Mouse (Mus musculus) intestine, postnatal 0 days (tissue): Measurements from ENCODE around the gene Hand2. TPM values are rescaled to one million over a fixed set of nuclear protein-coding genes. Genes with fewer than 3 reads are reported as not detected.

Source experiments
- ATAC-seq: fragments of 200-750 bp; cut with Nextera tagmentation; 2 replicates; pipeline ENCODE4 v1.8.0; 2017; ENCODE audit warnings: mild to moderate bottlenecking, moderate TSS enrichment, moderate library complexity
- H3K27ac ChIP-seq: fragments of 300-500 bp; sonication (generic); 2 replicates; pipeline ENCODE4 v1.5.1; 2014; ENCODE audit warnings: mild to moderate bottlenecking, low read depth, low read length, moderate library complexity
- H3K27me3 ChIP-seq: fragments of 300-500 bp; sonication (generic); replicated peaks from 2 replicates; pipeline ENCODE4 v1.6.1; 2014; ENCODE audit warnings: low read length, mixed read lengths; ENCODE audit not compliant: control insufficient read depth, insufficient read depth
- H3K36me3 ChIP-seq: fragments of 300-500 bp; sonication (generic); 2 replicates; pipeline ENCODE4 v1.6.1; 2014; ENCODE audit warnings: mild to moderate bottlenecking, moderate library complexity; ENCODE audit not compliant: control insufficient read depth, insufficient read depth
- H3K4me1 ChIP-seq: fragments of 300-500 bp; sonication (generic); replicated peaks from 2 replicates; pipeline ENCODE4 v1.6.1; 2014; ENCODE audit warnings: antibody characterized with exemption, low read length, mixed read lengths; ENCODE audit not compliant: control insufficient read depth, insufficient read depth
- H3K4me2 ChIP-seq: fragments of 300-500 bp; sonication (generic); replicated peaks from 2 replicates; pipeline ENCODE4 v1.6.1; 2014; ENCODE audit warnings: low read depth, mild to moderate bottlenecking, moderate library complexity
- H3K4me3 ChIP-seq: fragments of 300-500 bp; sonication (generic); 2 replicates; pipeline ENCODE4 v1.5.1; 2014; ENCODE audit warnings: low read depth, low read length
- H3K9ac ChIP-seq: fragments of 300-500 bp; sonication (generic); 2 replicates; pipeline ENCODE4 v1.6.1; 2014; ENCODE audit warnings: mild to moderate bottlenecking, low read depth, low read length
- H3K9me3 ChIP-seq: fragments of 300-500 bp; sonication (generic); 2 replicates; pipeline ENCODE4 v1.6.1; 2016; ENCODE audit warnings: mixed run types; ENCODE audit not compliant: control insufficient read depth
- CTCF ChIP-seq: sonication (generic); IDR thresholded peaks from 2 replicates; pipeline ENCODE4 v1.5.1; 2016; ENCODE audit warnings: low read depth, mild to moderate bottlenecking, control low read depth, antibody characterized with exemption, moderate library complexity
- WGBS: fragments of 180-500 bp; shearing (Covaris S2); extraction: QIAGEN DNeasy Blood & Tissue Kit; methylation state at CpG from one replicate; pipeline ENCODE4 v1.1.7; 2014; 5-methylcytosine and 5-hydroxymethylcytosine counted together
- polyA plus RNA-seq: library from polyadenylated mRNA; unstranded; fragments of >200 nt; fragmentation: Nextera tagmentation; extraction: Ambion mirVana; gene quantifications from 2 replicates; pipeline ENCODE4 v1.2.1, GENCODE M21; 2015

Hand2 gene
- polyA plus RNA-seq, 1 experiment from 2014 or later = 3.5 TPM

GRCm38 (mm10) chr8:57328161-57328920, 7.6 kb downstream of the Hand2 start:
- Histone ChIP-seq H3K36me3 (no peaks in the 10 kb centered on the region), H3K9ac (peak overlapping the region; percentile 4; the same call in 1 of the 2 replicates), H3K4me2 (peak overlapping the region; percentile 51), H3K27ac (no peak overlapping the region), H3K4me3 (peak overlapping the region; percentile 30), H3K27me3 (peaks cover 92% of the 10 kb centered on the region), H3K4me1 (no peaks in the 10 kb centered on the region), H3K9me3 (no peaks in the 10 kb centered on the region)
- TF ChIP-seq CTCF = no peak
- ATAC-seq = peak; percentile 65; the same call in 1 of the 2 replicates
- WGBS = 3% methylated on average over 42 of the region's 42 CpGs

- Histone ChIP-seq H3K9me3 (no peaks in the 10 kb centered on the region), H3K4me3 (peak overlapping the region; percentile 30), H3K4me2 (peak overlapping the region; percentile 51), H3K9ac (no peak overlapping the region), H3K36me3 (no peaks in the 10 kb centered on the region), H3K4me1 (no peaks in the 10 kb centered on the region), H3K27me3 (peaks cover 91% of the 10 kb centered on the region), H3K27ac (no peak overlapping the region)
- WGBS = 4% methylated on average over 19 of the region's 19 CpGs
- 0 out of 2 replicates have a peak, but pooled peaks have one; percentile 38 for ATAC-seq
- TF ChIP-seq CTCF = no peak
Measured at GRCm38 (mm10) chr8:57328931-57329341, 8.2 kb downstream of the Hand2 start.

DNA sequence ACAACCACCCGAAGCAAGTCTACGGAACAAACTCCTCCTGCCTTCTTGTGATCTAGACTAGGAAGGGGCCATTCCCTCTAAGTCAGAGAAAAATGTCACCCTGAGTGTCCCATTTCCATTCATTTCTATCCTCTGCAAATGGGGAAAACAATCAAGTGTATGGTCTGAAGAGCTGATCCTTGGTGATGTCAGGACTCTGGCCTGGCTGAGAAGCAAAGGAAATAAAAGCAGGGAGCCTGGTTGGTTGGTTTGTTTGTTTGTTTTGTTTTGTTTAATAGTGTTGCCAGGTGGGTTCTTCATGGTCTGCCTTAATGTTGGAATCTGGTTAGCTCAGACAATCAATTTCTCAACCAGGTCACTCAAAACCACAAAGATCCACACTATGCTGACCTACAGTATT, 9.3 kb downstream of the Hand2 start:
- H3K9me3 ChIP-seq = no peaks in the 10 kb centered on the region
- H3K27ac ChIP-seq = no peak overlapping the region
- no peak overlapping the region for H3K9ac ChIP-seq
- peaks cover 90% of the 10 kb centered on the region for H3K27me3 ChIP-seq
- 34% methylated on average over 2 of the region's 2 CpGs for WGBS
- no peak overlapping the region for H3K4me3 ChIP-seq
- TF ChIP-seq CTCF = no peak
- no peak for ATAC-seq
- no peaks in the 10 kb centered on the region for H3K36me3 ChIP-seq
- H3K4me1 ChIP-seq = no peaks in the 10 kb centered on the region
- no peak overlapping the region for H3K4me2 ChIP-seq

- WGBS = 6% methylated on average over 28 of the region's 29 CpGs
- no peak for ATAC-seq
- Histone ChIP-seq H3K9me3 (no peaks in the 10 kb centered on the region), H3K36me3 (no peaks in the 10 kb centered on the region), H3K4me1 (no peaks in the 10 kb centered on the region), H3K27me3 (peaks cover 85% of the 10 kb centered on the region), H3K27ac (peak overlapping the region; percentile 21; the same call in 1 of the 2 replicates), H3K4me3 (peak overlapping the region; percentile 18; the same call in 1 of the 2 replicates), H3K9ac (no peak overlapping the region), H3K4me2 (peak overlapping the region; percentile 52)
- TF ChIP-seq CTCF = no peak
Measured at GRCm38 (mm10) chr8:57331727-57332630, 11.2 kb downstream of the Hand2 start.

GRCm38 (mm10) chr8:57332676-57333482, 12.1 kb downstream of the Hand2 start:
- Histone ChIP-seq H3K36me3 (no peaks in the 10 kb centered on the region), H3K9me3 (no peaks in the 10 kb centered on the region), H3K4me1 (no peaks in the 10 kb centered on the region), H3K9ac (no peak overlapping the region), H3K27me3 (peaks cover 84% of the 10 kb centered on the region), H3K4me2 (peak overlapping the region; percentile 52), H3K4me3 (peak overlapping the region; percentile 35; the same call in 1 of the 2 replicates), H3K27ac (no peak overlapping the region; the same call in 1 of the 2 replicates)
- 6% methylated on average over 26 of the region's 26 CpGs for WGBS
- no peak for TF ChIP-seq CTCF
- ATAC-seq = no peak
